Mouse (Mus musculus): ENCODE data around the gene Prpf18.

- TF ChIP-seq CTCF (IDR thresholded peaks at IDR 0.05; ENCODE audit: low read depth) (no peak), EP300 (IDR thresholded peaks at IDR 0.05; ENCODE audit: low read depth) (no peak)
Measured at GRCm38 (mm10) chr2:4593878-4594387, 58.0 kb downstream of the Prpf18 start.

Measured in heart, postnatal 0 days (tissue).